Mouse (Mus musculus) lung, adult 2 months (tissue): ENCODE results near the gene Reps1.

ENCODE experiments used
- CTCF ChIP-seq: fragments of 200-500 bp; IDR thresholded peaks from 2 replicates; pipeline ENCODE4 v1.5.1; 2011; ENCODE audit warnings: mild to moderate bottlenecking, low read length, control low read depth; ENCODE audit not compliant: insufficient read depth
- POLR2A ChIP-seq: fragments of 200-500 bp; IDR thresholded peaks from 2 replicates; pipeline ENCODE4 v1.6.1; 2011; ENCODE audit warnings: low read depth, mild to moderate bottlenecking, control low read depth, low read length, borderline replicate concordance; ENCODE audit errors: extremely low read depth

DNA sequence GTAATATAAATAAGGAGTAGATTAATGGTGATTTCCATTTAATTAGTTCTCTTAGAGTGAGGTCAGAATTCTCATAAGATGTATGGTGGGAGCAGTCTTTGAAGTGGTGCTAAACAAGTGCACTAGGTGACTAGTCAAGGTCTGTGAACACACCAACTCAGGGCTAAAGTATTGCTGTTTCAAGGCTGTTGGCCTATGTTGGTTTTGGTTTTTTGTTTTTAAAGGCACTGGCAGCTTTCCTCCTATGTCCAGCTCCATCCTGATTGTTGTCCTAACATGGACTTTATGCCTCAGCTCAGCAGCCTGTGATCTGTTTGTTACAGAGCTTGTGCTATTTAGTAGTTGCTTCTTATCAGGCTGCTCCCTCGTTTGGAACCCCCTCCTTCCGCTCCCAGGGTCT lies 13.2 kb downstream of the Reps1 start:
- TF ChIP-seq POLR2A (no peak), CTCF (no peak)
